Mouse (Mus musculus): ENCODE results near the gene Tex30. TPM values are rescaled to one million over a fixed set of nuclear protein-coding genes. Genes with fewer than 3 reads are reported as not detected.
"Not testable (repeated sequence)": the region's sequence is repeated elsewhere in the genome, so short reads cannot be mapped to it uniquely, and the experiment has no call there.

Tex30 gene
- polyA plus RNA-seq, 1 experiment: 8.2 TPM

- DNase-seq (ENCODE audit: extremely low spot score in 1 of 2, low spot score in 1 of 2): not testable (repeated sequence)
These were observed 56.6 kb downstream of the Tex30 start for GRCm38 (mm10) chr1:44045689-44046088.

- DNase-seq (ENCODE audit: extremely low spot score in 1 of 2, low spot score in 1 of 2): no peak
These were observed 59.7 kb downstream of the Tex30 start for GRCm38 (mm10) chr1:44042555-44042915.

DNA sequence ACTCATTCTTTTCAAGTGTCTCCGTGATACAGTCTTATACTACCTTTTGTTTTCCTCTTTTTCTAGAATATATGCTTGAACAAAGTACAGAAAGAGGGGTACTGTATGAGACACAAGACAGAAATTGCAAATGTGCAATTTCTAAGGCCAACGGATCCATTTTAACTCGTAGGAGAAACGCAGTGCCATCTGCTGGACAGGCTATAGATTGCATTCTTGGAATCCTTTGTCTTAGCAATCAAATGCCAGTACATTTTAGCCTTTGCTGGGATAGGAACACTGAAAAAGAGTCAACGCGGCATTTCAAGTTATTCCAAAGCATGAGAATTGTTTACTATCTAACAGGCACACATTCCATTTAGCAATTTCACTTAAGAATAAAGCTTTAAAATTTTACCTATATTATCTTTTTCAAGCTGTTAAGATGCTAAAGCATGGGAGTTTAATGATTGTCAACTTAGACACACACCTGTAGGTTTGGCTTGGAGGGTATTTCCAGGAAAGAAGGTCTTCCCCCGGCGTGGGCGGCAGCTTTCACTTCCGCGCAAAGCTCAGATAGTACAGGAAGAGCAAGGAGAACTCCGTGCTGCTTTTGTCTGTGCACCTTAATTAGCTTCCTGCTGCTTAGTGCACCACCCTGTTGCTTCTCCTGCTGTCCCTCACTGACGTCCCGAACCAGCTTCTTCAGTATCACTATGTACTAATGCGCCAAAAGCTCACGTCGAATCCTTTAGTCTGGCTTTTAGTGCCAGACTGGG is 60.3 kb downstream of the Tex30 start:
- DNase-seq (ENCODE audit: extremely low spot score in 1 of 2, low spot score in 1 of 2): peak in 1 of 2 experiments; percentile 73

Other genes with a start within 250 kb of the Tex30 start
- gene Tpp2, start 168.8 kb downstream of the Tex30 start, polyA plus RNA-seq (2012; rRNA removed): 25.7 and 27.9 TPM in 2 replicates
- gene Mettl21c, start 82.4 kb downstream of the Tex30 start, polyA plus RNA-seq (2012; rRNA removed): 0.02 and 0.12 TPM in 2 replicates
- gene Gm8251, start 40.5 kb downstream of the Tex30 start, polyA plus RNA-seq (2012; rRNA removed): 0.02 TPM in 1 of 2 replicates, not detected in the other
- gene Kdelc1, start 16.4 kb upstream of the Tex30 start, polyA plus RNA-seq (2012; rRNA removed): 15.3 and 15.4 TPM in 2 replicates
- 12.2 and 15.1 TPM in 2 replicates for gene Bivm, start 16.5 kb upstream of the Tex30 start, polyA plus RNA-seq (2012; rRNA removed)
- gene Ercc5, start 45.3 kb upstream of the Tex30 start, polyA plus RNA-seq (2012; rRNA removed): 21.3 and 22.3 TPM in 2 replicates
- 0.04 TPM in 2 replicates for gene Mettl21e, start 116.5 kb upstream of the Tex30 start, polyA plus RNA-seq (2012; rRNA removed)